Mouse (Mus musculus): ENCODE measurements around the gene Apbb1.

- TF ChIP-seq CTCF (IDR thresholded peaks at IDR 0.05; ENCODE audit: extremely low read depth, insufficient read length, insufficient replicate concordance, low read depth, low read length) (no peak), POLR2A (IDR thresholded peaks at IDR 0.05; ENCODE audit: low read depth, low read length) (no peak)
Observed at GRCm38 (mm10) chr7:105547970-105548369, 33.5 kb downstream of the Apbb1 start.

Data from small intestine, adult 2 months (tissue).